Mouse (Mus musculus): Measurements from ENCODE around the gene Rln3. TPM values are rescaled to one million over a fixed set of nuclear protein-coding genes. Genes with fewer than 3 reads are reported as not detected.

Rln3 gene
- polyA plus RNA-seq, 1 experiment from 2014 or later: 0.20 TPM

DNA sequence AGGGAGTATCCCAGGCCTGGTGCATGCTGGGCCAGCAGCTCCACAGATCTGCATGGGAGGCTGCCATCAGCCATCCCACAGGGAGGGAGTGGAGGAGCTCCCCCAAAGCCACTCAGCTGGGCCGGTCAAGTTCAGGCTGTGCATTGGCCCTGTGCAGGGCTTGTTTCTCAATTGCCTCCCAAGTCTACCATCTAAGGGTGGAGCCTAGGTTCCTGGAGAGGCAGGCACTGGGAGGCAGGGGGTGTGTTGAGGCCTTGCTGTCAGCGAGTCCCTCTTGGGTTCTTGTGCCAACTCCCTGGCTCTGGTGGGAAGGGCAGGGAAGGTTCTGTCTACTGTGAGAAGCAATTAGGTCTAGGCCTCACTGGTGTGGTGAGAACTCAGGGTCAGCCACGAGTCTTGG, 27.1 kb upstream of the Rln3 start:
- H3K9me3 ChIP-seq (replicated peaks): no peaks in the 10 kb centered on the region

GRCm38 (mm10) chr8:84070667-84071066, 25.9 kb upstream of the Rln3 start:
- no peaks in the 10 kb centered on the region for H3K27me3 ChIP-seq (ENCODE audit: low read depth, poor library complexity, severe bottlenecking)
- no peak overlapping the region for H3K27ac ChIP-seq (replicated peaks)
- no peak for DNase-seq (ENCODE audit: low spot score)
- H3K4me3 ChIP-seq: no peak overlapping the region
- H3K9me3 ChIP-seq (replicated peaks): no peaks in the 10 kb centered on the region
- H3K36me3 ChIP-seq: peaks cover 20% of the 10 kb centered on the region
- peaks cover 68% of the 10 kb centered on the region for H3K4me1 ChIP-seq
- WGBS: 93% methylated on average over 2 of the region's 2 CpGs

More for the DNA sequence above, 27.1 kb upstream of the Rln3 start:
- Histone ChIP-seq H3K27ac (replicated peaks) (peak overlapping the region; percentile 28; the same call in 1 of the 2 replicates), H3K27me3 (ENCODE audit: low read depth, poor library complexity, severe bottlenecking) (no peaks in the 10 kb centered on the region), H3K4me1 (peaks cover 69% of the 10 kb centered on the region), H3K36me3 (peaks cover 31% of the 10 kb centered on the region), H3K4me3 (no peak overlapping the region)
- no peak for DNase-seq (ENCODE audit: low spot score)
- 86% methylated on average over 3 of the region's 3 CpGs for WGBS

DNA sequence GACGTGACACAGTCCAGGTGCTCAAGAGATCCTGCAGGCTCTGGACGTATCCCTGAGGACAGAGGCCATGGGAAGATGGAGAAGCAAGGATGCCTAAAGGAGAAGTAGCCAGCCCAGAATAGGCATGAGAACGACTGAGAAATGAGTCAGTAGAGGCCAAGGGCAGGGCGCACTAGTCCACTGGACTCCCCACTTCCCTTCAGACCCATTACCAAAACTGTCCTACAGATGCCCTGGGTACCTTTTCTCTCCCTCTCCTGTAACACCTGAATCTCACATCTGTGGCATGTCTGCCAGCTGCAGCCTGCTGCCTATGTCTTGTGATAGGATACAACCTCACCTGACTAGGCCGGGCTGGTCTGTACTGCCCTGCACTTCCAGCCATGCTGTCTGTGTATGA, 25.4 kb upstream of the Rln3 start:
- DNase-seq (ENCODE audit: low spot score): no peak
- H3K27me3 ChIP-seq (ENCODE audit: low read depth, poor library complexity, severe bottlenecking): no peaks in the 10 kb centered on the region
- 90% methylated on average over 5 of the region's 5 CpGs for WGBS
- H3K36me3 ChIP-seq: peaks cover 16% of the 10 kb centered on the region
- no peak overlapping the region for H3K27ac ChIP-seq (replicated peaks)
- no peak overlapping the region for H3K4me3 ChIP-seq
- peaks cover 72% of the 10 kb centered on the region for H3K4me1 ChIP-seq
- H3K9me3 ChIP-seq (replicated peaks): no peaks in the 10 kb centered on the region

DNA sequence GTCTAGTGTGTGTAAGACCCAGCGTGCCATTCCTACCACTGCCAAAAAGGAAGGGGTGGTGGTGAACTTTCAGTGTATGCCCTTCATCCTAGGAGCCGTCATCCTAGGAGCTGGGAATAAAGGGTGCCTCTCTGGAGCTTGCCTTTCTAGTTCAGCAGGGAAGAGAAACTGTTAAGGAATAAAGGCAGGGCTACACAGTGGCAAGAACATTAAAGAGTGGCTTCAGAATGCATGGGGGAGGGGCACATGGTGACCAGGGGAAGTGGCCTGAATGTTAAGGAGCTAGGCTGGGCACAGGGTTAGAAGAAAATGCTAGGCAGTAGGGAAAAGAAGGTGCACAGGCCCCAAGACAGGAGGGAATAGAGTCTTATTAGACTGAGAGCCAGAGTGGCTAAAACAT, 24.9 kb upstream of the Rln3 start:
- H3K4me1 ChIP-seq: peaks cover 69% of the 10 kb centered on the region
- WGBS: 74% methylated on average over 2 of the region's 2 CpGs
- no peak overlapping the region for H3K27ac ChIP-seq (replicated peaks)
- peaks cover 11% of the 10 kb centered on the region for H3K36me3 ChIP-seq
- DNase-seq (ENCODE audit: low spot score): no peak
- H3K4me3 ChIP-seq: no peak overlapping the region
- H3K27me3 ChIP-seq (ENCODE audit: low read depth, poor library complexity, severe bottlenecking): no peaks in the 10 kb centered on the region
- H3K9me3 ChIP-seq (replicated peaks): no peaks in the 10 kb centered on the region

DNA sequence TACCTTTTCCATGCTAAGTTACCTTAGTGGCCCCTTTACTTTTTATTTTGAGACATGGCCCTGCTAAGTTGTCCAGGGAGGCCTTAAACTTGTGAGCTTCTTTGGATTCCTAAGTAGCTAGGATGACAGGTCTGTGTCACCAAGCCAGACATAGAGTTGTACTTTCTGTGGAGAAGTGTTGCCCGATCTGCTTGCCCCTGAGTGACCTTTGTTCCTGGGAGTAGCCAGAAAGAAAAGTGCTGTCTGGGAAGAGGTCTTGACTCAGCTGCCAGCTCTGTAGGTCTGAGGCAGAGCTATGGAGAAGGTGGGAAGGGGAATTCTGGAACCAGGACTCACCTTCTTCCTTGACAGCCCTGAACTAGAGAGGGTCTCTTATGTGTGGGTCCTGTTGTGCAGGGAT, 24.4 kb upstream of the Rln3 start:
- Histone ChIP-seq H3K36me3 (peaks cover 5% of the 10 kb centered on the region), H3K4me3 (no peak overlapping the region), H3K4me1 (peaks cover 64% of the 10 kb centered on the region), H3K27me3 (ENCODE audit: low read depth, poor library complexity, severe bottlenecking) (no peaks in the 10 kb centered on the region), H3K27ac (replicated peaks) (no peak overlapping the region), H3K9me3 (replicated peaks) (no peaks in the 10 kb centered on the region)
- no peak for DNase-seq (ENCODE audit: low spot score)
- 50% methylated on average over 1 of the region's 1 CpGs for WGBS

- no peak for DNase-seq (ENCODE audit: low spot score)
- H3K9me3 ChIP-seq (replicated peaks): no peaks in the 10 kb centered on the region
- H3K4me3 ChIP-seq: peak overlapping the region; percentile 90
- no peak overlapping the region for H3K27ac ChIP-seq (replicated peaks)
- H3K36me3 ChIP-seq: no peaks in the 10 kb centered on the region
- H3K27me3 ChIP-seq (ENCODE audit: low read depth, poor library complexity, severe bottlenecking): no peaks in the 10 kb centered on the region
- WGBS: 85% methylated on average over 12 of the region's 12 CpGs
- peaks cover 59% of the 10 kb centered on the region for H3K4me1 ChIP-seq
Measured at GRCm38 (mm10) chr8:84068316-84069035, 23.7 kb upstream of the Rln3 start.

- Histone ChIP-seq H3K4me1 (peaks cover 53% of the 10 kb centered on the region), H3K36me3 (no peaks in the 10 kb centered on the region), H3K9me3 (replicated peaks) (no peaks in the 10 kb centered on the region), H3K27me3 (ENCODE audit: low read depth, poor library complexity, severe bottlenecking) (no peaks in the 10 kb centered on the region), H3K4me3 (peak overlapping the region; percentile 90), H3K27ac (replicated peaks) (peak overlapping the region; percentile 7; the same call in 1 of the 2 replicates)
- no peak for DNase-seq (ENCODE audit: low spot score)
- 92% methylated on average over 7 of the region's 7 CpGs for WGBS
Measured at GRCm38 (mm10) chr8:84067911-84068310, 23.1 kb upstream of the Rln3 start.

GRCm38 (mm10) chr8:84067047-84067573, 22.3 kb upstream of the Rln3 start:
- H3K36me3 ChIP-seq: no peaks in the 10 kb centered on the region
- under 1% methylated on average over 58 of the region's 58 CpGs for WGBS
- no peaks in the 10 kb centered on the region for H3K9me3 ChIP-seq (replicated peaks)
- DNase-seq (ENCODE audit: low spot score): peak; percentile 96
- H3K4me1 ChIP-seq: peaks cover 45% of the 10 kb centered on the region
- peak overlapping the region; percentile 97 for H3K27ac ChIP-seq (replicated peaks)
- H3K4me3 ChIP-seq: peak overlapping the region; percentile 90
- H3K27me3 ChIP-seq (ENCODE audit: low read depth, poor library complexity, severe bottlenecking): no peaks in the 10 kb centered on the region

DNA sequence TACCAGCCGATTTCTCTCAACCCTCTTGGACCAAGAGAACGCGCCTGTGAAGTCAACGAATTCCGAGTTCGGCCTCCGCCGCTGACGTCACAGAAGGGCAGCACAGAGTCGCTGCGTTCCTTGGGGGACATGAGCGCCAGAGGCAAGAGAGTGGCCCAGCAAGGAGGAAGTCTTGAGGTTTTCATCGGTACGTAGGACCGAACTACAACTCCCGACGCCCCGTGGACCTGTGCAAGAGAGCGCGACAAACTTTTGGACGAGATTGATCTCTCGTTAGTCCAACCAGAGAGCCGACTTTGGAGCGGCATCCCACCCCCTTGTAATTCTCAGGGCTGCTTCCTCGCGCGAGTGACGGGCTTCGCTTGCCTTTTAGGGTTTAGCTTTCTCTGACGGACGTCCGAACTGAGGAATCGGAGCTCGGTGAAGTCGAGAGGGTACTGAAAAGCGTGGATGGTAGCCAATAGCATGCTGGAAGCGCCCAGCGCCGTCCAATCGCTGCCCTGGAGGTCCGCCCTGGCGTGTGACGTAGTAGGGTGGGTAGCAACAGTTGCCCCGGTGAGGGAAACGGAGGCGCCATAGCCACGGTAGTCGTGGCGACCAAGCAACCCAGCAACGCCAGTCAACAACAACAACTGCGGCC, 21.6 kb upstream of the Rln3 start, which contains the start of gene Rfx1:
Gene Rfx1, plus strand, starts transcription at position 544 of the 640 bp plus-strand sequence.
- H3K27ac ChIP-seq (replicated peaks): peak within 1 kb of the TSS; percentile 97
- peak within 1 kb of the TSS; percentile 90 for H3K4me3 ChIP-seq
- peaks cover 40% of the 10 kb centered on the region for H3K4me1 ChIP-seq
- under 1% methylated on average over 51 of the region's 51 CpGs for WGBS
- H3K36me3 ChIP-seq: no peaks in the 10 kb centered on the region
- H3K9me3 ChIP-seq (replicated peaks): no peaks in the 10 kb centered on the region
- H3K27me3 ChIP-seq (ENCODE audit: low read depth, poor library complexity, severe bottlenecking): no peaks in the 10 kb centered on the region
- DNase-seq (ENCODE audit: low spot score): peak; percentile 99

DNA sequence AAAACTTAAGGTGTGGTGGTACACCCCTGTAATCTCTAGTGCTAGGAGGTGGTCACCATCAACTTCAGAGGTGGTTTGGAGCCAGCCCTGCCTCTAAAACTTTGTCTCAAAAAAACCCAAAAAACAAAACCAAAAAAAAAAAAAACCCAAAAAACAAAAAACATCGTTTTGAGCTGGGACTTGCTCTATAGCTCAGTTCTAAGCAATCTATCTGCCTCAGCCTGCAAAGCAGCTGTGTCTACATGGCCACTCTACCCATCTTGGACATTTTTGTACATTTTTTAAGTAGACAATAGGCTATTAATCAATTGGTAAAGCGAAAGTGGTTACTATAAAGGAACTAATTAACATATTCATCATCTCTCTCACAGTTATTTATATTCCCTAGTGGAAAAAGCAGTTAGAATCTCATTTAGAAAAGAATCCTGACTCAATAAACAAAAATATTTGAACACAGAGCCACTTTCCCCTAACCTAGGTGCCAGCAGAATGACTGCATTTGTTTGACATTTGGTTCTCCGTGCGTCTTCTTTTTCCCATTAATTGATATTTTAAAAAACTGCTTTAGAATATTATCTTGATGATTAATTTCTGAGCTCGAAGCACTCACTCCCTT, 20.8 kb upstream of the Rln3 start:
- 37% methylated on average over 5 of the region's 5 CpGs for WGBS
- peak overlapping the region; percentile 90 for H3K4me3 ChIP-seq
- H3K27me3 ChIP-seq (ENCODE audit: low read depth, poor library complexity, severe bottlenecking): no peaks in the 10 kb centered on the region
- no peak for DNase-seq (ENCODE audit: low spot score)
- no peaks in the 10 kb centered on the region for H3K36me3 ChIP-seq
- peak overlapping the region; percentile 97 for H3K27ac ChIP-seq (replicated peaks)
- peaks cover 40% of the 10 kb centered on the region for H3K4me1 ChIP-seq
- no peaks in the 10 kb centered on the region for H3K9me3 ChIP-seq (replicated peaks)

DNA sequence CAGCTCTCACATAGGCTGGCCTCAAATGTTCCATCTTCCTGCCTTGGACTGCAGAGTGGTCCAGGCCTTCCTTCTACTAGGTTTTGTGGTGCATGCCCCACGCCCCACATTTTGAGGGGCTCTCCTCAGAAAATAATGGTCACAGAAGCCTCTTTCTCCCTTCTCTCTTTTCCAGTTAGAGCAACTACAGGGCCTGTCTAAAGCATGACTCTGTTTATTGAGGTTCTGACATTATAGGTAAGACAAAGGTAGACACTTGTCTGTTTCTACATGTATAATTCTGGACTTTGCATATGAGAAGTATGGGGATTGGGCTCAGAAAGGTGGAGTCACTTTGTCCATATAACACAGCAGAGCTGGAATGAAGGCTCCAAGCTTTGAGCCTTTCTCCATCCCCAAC, 20.2 kb upstream of the Rln3 start, which contains the start of gene Gm10643:
Gene Gm10643, minus strand, starts transcription at position 101 of the 400 bp plus-strand sequence.
- Histone ChIP-seq H3K27me3 (ENCODE audit: low read depth, poor library complexity, severe bottlenecking) (no peaks in the 10 kb centered on the region), H3K4me1 (peaks cover 37% of the 10 kb centered on the region), H3K27ac (replicated peaks) (peak within 1 kb of the TSS; percentile 97), H3K36me3 (no peaks in the 10 kb centered on the region), H3K9me3 (replicated peaks) (no peaks in the 10 kb centered on the region), H3K4me3 (peak within 1 kb of the TSS; percentile 90)
- 94% methylated on average over 1 of the region's 1 CpGs for WGBS
- no peak for DNase-seq (ENCODE audit: low spot score)

DNA sequence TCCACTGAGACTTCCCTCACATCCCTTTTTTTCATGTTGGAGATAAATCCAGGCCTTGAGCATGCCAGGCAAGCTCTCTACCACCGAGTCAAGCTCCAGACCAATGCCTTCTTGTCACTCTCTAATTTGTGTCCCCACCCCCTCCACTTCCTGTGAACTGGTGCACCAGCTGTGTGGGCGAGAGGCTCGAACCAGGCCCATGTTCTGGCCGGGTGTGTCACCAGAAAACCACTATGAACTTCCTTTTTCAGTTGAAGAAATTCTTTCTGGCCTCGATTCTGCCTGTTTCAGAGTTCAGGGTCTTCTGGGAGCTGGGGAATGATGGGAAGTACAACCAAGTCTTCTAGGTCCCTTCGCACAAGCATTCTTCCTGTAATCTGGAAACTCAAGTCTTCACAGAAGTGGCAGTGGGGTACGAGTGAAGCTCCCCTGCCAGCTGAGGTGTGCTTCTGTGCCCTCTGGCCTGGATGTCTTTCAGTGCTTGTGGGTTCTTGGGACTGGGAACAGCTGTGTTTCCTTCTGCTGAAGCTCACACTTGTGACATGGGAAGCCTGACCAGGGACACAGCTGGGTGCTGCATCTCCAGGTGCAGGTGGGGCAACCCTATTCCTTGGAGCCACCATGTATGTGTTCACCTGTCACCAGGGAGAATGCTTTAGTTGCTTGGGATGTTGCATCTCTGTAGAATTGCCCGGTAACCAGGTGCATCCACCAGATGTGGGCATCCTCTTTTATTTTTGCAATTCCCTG, 19.2 kb upstream of the Rln3 start:
- Histone ChIP-seq H3K4me1 (peaks cover 27% of the 10 kb centered on the region), H3K9me3 (replicated peaks) (no peaks in the 10 kb centered on the region), H3K27me3 (ENCODE audit: low read depth, poor library complexity, severe bottlenecking) (no peaks in the 10 kb centered on the region), H3K4me3 (no peak overlapping the region), H3K36me3 (no peaks in the 10 kb centered on the region), H3K27ac (replicated peaks) (no peak overlapping the region)
- no peak for DNase-seq (ENCODE audit: low spot score)
- WGBS: 81% methylated on average over 8 of the region's 8 CpGs
